In the genomic region with DNA sequence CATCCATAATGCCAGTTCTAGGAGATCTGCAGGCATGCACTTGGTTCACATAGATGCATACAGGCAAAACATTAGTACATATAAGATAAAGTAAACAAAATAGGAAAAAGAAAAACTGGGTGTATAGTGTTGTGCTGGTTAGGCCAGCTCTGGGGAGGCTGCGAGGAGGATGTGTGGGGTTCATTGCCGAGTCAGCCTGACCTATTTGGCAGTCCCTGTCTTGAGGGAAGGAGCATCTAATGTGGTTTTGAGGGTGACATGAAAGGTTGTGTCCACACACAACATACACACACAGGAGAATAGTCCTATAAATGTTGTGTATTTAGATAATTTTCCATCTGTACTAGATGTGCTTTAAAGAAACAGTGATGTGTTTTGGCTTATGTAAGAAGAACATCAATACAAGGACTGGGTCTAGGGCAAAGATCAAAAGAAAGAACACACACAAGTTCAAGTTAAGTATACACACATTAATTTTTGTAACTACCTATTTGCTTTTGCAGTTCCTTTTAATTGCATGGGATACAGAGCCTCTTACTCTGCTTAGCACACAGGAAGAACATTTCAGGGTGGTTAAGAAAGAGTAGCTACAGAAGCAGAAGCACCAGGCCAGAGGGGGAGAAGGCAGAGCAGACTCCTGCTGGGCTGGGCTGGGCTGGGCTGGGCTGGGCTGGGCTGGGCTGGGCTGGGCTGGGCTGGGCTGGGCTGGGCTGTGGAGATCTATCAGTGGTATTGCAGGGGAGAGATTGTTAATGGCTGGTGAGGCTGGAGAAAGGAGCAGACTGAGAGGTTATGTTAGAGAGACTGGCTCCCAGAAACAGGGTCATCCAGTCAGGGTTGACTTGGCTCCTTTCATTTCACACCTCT, we compare ENCODE assay signal across 9 mouse cellular contexts. TPM values are rescaled to one million over a fixed set of nuclear protein-coding genes. Genes with fewer than 3 reads are reported as not detected.
DNase-seq lines count a peak whose midpoint lies in the region; ATAC-seq and TF ChIP-seq lines count a peak whose summit lies in the region.
"Had no signal": no experiment of that assay in that cellular context is flagged by ENCODE, and none has a peak within 500 bp of the region (broad histone marks: within the 10 kb centered on the region; RNA-seq: fewer than 3 reads in every experiment).

No protein-coding gene starts in this region.

- peak; percentile 74 for ATAC-seq in intestine, postnatal 0 days
- ATAC-seq in forebrain, postnatal 0 days = no peak

- no peak overlapping the region for H3K4me2 ChIP-seq in intestine, postnatal 0 days (replicated peaks; ENCODE audit: low read depth)
- peak overlapping the region; percentile 16 for H3K4me2 ChIP-seq in myocyte (ENCODE audit: low read depth)
- no peak overlapping the region for H3K4me2 ChIP-seq in forebrain, postnatal 0 days (ENCODE audit: low read depth)
- H3K4me2 ChIP-seq: midbrain, embryonic 11.5 days had no signal

- 68% methylated on average over 2 of the region's 2 CpGs for WGBS in intestine, postnatal 0 days
- 80% methylated on average over 2 of the region's 2 CpGs for WGBS in forebrain, postnatal 0 days

- peak; percentile 52 for DNase-seq in kidney, adult 9 months
- DNase-seq in kidney, adult 8-10 months = no peak
- peak; percentile 15 for DNase-seq in R1 (ENCODE audit: low read depth, low spot score)
- DNase-seq in left cerebral cortex, postnatal 25 days (ENCODE audit: low spot score in 2 of 2) = no peak
- DNase-seq in thymus, postnatal 4 days = no peak
- no peak for DNase-seq in forebrain, postnatal 0 days

- no peak overlapping the region for H3ac ChIP-seq in myocyte (ENCODE audit: control insufficient read depth, insufficient read length)

- H3K27me3 ChIP-seq in intestine, postnatal 0 days (replicated peaks; ENCODE audit: control insufficient read depth, insufficient read depth, low read length) = no peaks in the 10 kb centered on the region
- H3K27me3 ChIP-seq in myocyte (ENCODE audit: control insufficient read depth, insufficient read depth, insufficient read length) = no peaks in the 10 kb centered on the region
- no peaks in the 10 kb centered on the region for H3K27me3 ChIP-seq in forebrain, postnatal 0 days (ENCODE audit: insufficient read depth, low read length)

- no peak for TF ChIP-seq POLR2A in myocyte (IDR thresholded peaks at IDR 0.05; ENCODE audit: insufficient read length, low read depth)

- intact Hi-C loops in left cerebral cortex, postnatal 25 days (cut with DNase I) = no loop called here

- no peak overlapping the region for H3K9ac ChIP-seq in intestine, postnatal 0 days (ENCODE audit: low read depth, low read length)
- H3K9ac ChIP-seq in forebrain, postnatal 0 days = no peak overlapping the region

- peaks cover 98% of the 10 kb centered on the region for H3K79me2 ChIP-seq in myocyte (ENCODE audit: control insufficient read depth, insufficient read depth)

- no peak overlapping the region for H3K4me3 ChIP-seq in intestine, postnatal 0 days (ENCODE audit: low read depth, low read length)
- no peak overlapping the region for H3K4me3 ChIP-seq in myocyte
- no peak overlapping the region for H3K4me3 ChIP-seq in forebrain, postnatal 0 days (ENCODE audit: low read depth, low read length)

- H3K36me3 ChIP-seq in intestine, postnatal 0 days (ENCODE audit: control insufficient read depth, insufficient read depth) = peaks cover 3% of the 10 kb centered on the region; the same call in 1 of the 2 replicates
- peaks cover 8% of the 10 kb centered on the region for H3K36me3 ChIP-seq in myocyte (ENCODE audit: control insufficient read depth, insufficient read depth)
- H3K36me3 ChIP-seq in forebrain, postnatal 0 days (ENCODE audit: insufficient read depth) = no peaks in the 10 kb centered on the region; the same call in 1 of the 2 replicates

- no peaks in the 10 kb centered on the region for H3K9me3 ChIP-seq in intestine, postnatal 0 days (ENCODE audit: control insufficient read depth)
- no peaks in the 10 kb centered on the region for H3K9me3 ChIP-seq in forebrain, postnatal 0 days (ENCODE audit: low read length)

- H3K27ac ChIP-seq in intestine, postnatal 0 days (ENCODE audit: low read depth, low read length) = no peak overlapping the region; the same call in 1 of the 2 replicates
- H3K27ac ChIP-seq in forebrain, postnatal 0 days (ENCODE audit: low read depth, low read length) = no peak overlapping the region

- peaks cover 5% of the 10 kb centered on the region; the same call in 1 of the 2 replicates for H3K4me1 ChIP-seq in intestine, postnatal 0 days (replicated peaks; ENCODE audit: control insufficient read depth, insufficient read depth, low read length)
- no peaks in the 10 kb centered on the region for H3K4me1 ChIP-seq in forebrain, postnatal 0 days (ENCODE audit: insufficient read depth)

- no peak for TF ChIP-seq CTCF in intestine, postnatal 0 days (IDR thresholded peaks at IDR 0.05; ENCODE audit: low read depth)
- no peak for TF ChIP-seq CTCF in forebrain, postnatal 0 days (IDR thresholded peaks at IDR 0.05; ENCODE audit: low read depth)

TF ChIP-seq in myocyte, 11 proteins besides CTCF, POLR2A, EP300 and RAD21:
- TF ChIP-seq TCF12 (IDR thresholded peaks at IDR 0.05; ENCODE audit: insufficient read depth, poor library complexity, severe bottlenecking) = no peak
- no peak for TF ChIP-seq E2F4 (IDR thresholded peaks at IDR 0.05; ENCODE audit: insufficient read depth)
- no peak for TF ChIP-seq MYOD1 (IDR thresholded peaks at IDR 0.05; ENCODE audit: control insufficient read depth in 1 of 3, insufficient read length in 2 of 3, low read depth in 2 of 3)
- TF ChIP-seq CEBPB (IDR thresholded peaks at IDR 0.05; ENCODE audit: insufficient read depth, poor library complexity, severe bottlenecking) = no peak
- TF ChIP-seq REST (IDR thresholded peaks at IDR 0.05; ENCODE audit: insufficient read depth, insufficient read length) = no peak
- no peak for TF ChIP-seq MYOG (IDR thresholded peaks at IDR 0.05; ENCODE audit: control insufficient read depth in 1 of 3, insufficient read depth in 1 of 3, insufficient read length in 2 of 3, low read depth in 2 of 3)
- TF ChIP-seq POLR2AphosphoS2 (IDR thresholded peaks at IDR 0.05; ENCODE audit: insufficient read length, low read depth) = no peak

RNA-seq across cellular contexts. Expression of a gene that starts 13.5 kb away (rescaled TPM):
- 32.5 and 35.8 TPM in 2 replicates for polyA plus RNA-seq in intestine, postnatal 0 days (2015; fragmentation: Nextera tagmentation; extraction: Ambion mirVana)
- 20.3 TPM for polyA plus RNA-seq in myocyte (2012; fragmentation: generic; extraction: Trizol)
- 10 to 100 TPM; 74.6 to 77.8 TPM for total RNA-seq in left cerebral cortex, postnatal 25 days (2021)
- total RNA-seq in forebrain, postnatal 0 days (2014; rRNA removed) = 61.9 and 82.6 TPM in 2 replicates
- polyA plus RNA-seq in forebrain, postnatal 0 days (2015; fragmentation: Nextera tagmentation; extraction: Ambion mirVana) = 20.6 and 31.7 TPM in 2 replicates

Comparison
In these comparisons a context has a peak if more than half of its experiments do, and no peak if none do; other contexts are left out.
1. DNase-seq: peak in kidney, adult 9 months (single experiment) and R1 (single experiment); none in kidney, adult 8-10 months (0 of 2), left cerebral cortex, postnatal 25 days (0 of 2), thymus, postnatal 4 days (single experiment) and forebrain, postnatal 0 days (single experiment).